Mouse (Mus musculus) lung, postnatal 0 days (tissue): Measurements from ENCODE around the gene Nr1h4. TPM values are rescaled to one million over a fixed set of nuclear protein-coding genes. Genes with fewer than 3 reads are reported as not detected.

Source experiments
- ATAC-seq: fragments of 200-750 bp; cut with Nextera tagmentation; 2 replicates; pipeline ENCODE4 v1.8.0; 2017; ENCODE audit warnings: moderate library complexity
- DNase-seq: peaks from one replicate; pipeline ENCODE4 v3.0.0-alpha.2; 2016; ENCODE audit warnings: low spot score
- H3K27ac ChIP-seq: fragments of 300-500 bp; sonication (generic); 2 replicates; pipeline ENCODE4 v1.5.1; 2014; ENCODE audit warnings: antibody characterized with exemption, mild to moderate bottlenecking, low read length, mixed read lengths
- H3K27me3 ChIP-seq: fragments of 300-500 bp; sonication (generic); replicated peaks from 2 replicates; pipeline ENCODE4 v1.6.1; 2014; ENCODE audit warnings: low read length, mixed read lengths; ENCODE audit not compliant: insufficient read depth
- H3K36me3 ChIP-seq: fragments of 300-500 bp; sonication (generic); 2 replicates; pipeline ENCODE4 v1.6.1; 2014; ENCODE audit warnings: low read length, mixed read lengths; ENCODE audit not compliant: insufficient read depth
- H3K4me1 ChIP-seq: fragments of 300-500 bp; sonication (generic); 2 replicates; pipeline ENCODE4 v1.6.1; 2014; ENCODE audit warnings: antibody characterized with exemption, low read depth, low read length, mixed read lengths; ENCODE audit not compliant: insufficient read depth
- H3K4me2 ChIP-seq: fragments of 300-500 bp; sonication (generic); replicated peaks from 2 replicates; pipeline ENCODE4 v1.6.1; 2014; ENCODE audit warnings: low read depth, mild to moderate bottlenecking, low read length, moderate library complexity, mixed read lengths
- H3K4me3 ChIP-seq: fragments of 300-500 bp; sonication (generic); 2 replicates; pipeline ENCODE4 v1.5.1; 2014; ENCODE audit warnings: low read depth, low read length
- H3K9ac ChIP-seq: fragments of 300-500 bp; sonication (generic); replicated peaks from 2 replicates; pipeline ENCODE4 v1.6.1; 2014; ENCODE audit warnings: low read depth, mild to moderate bottlenecking
- H3K9me3 ChIP-seq: fragments of 300-500 bp; sonication (generic); 2 replicates; pipeline ENCODE4 v1.6.1; 2016; ENCODE audit warnings: low read length, mixed read lengths
- CTCF ChIP-seq: IDR thresholded peaks from 2 replicates; pipeline ENCODE4 v1.5.1; 2016; ENCODE audit warnings: antibody characterized with exemption, mild to moderate bottlenecking
- EP300 ChIP-seq: IDR thresholded peaks from 2 replicates; pipeline ENCODE4 v1.6.1; 2016; ENCODE audit warnings: antibody characterized with exemption, mild to moderate bottlenecking, control low read depth
- WGBS: fragments of 180-500 bp; shearing (Covaris S2); extraction: QIAGEN DNeasy Blood & Tissue Kit; methylation state at CpG from one replicate; pipeline ENCODE4 v1.1.7; 2014; 5-methylcytosine and 5-hydroxymethylcytosine counted together
- polyA plus RNA-seq: library from polyadenylated mRNA; unstranded; fragments of >200 nt; fragmentation: Nextera tagmentation; extraction: Ambion mirVana; gene quantifications from 2 replicates; pipeline ENCODE4 v1.2.1, GENCODE M21; 2015

Gene Nr1h4
- polyA plus RNA-seq, 1 experiment from 2014 or later, result 0.07 TPM

GRCm38 (mm10) chr10:89423164-89423778 is 110.1 kb downstream of the Nr1h4 start:
- no peaks in the 10 kb centered on the region for H3K36me3 ChIP-seq
- H3K9me3 ChIP-seq, result no peaks in the 10 kb centered on the region
- DNase-seq (no peak), ATAC-seq (no peak)
- no peaks in the 10 kb centered on the region for H3K4me1 ChIP-seq
- WGBS, result 89% methylated on average over 9 of the region's 9 CpGs
- H3K27me3 ChIP-seq, result no peaks in the 10 kb centered on the region
- no peak overlapping the region for H3K9ac ChIP-seq
- no peak overlapping the region for H3K4me2 ChIP-seq
- H3K27ac ChIP-seq, result no peak overlapping the region
- TF ChIP-seq CTCF, result no peak
- no peak for TF ChIP-seq EP300
- no peak overlapping the region for H3K4me3 ChIP-seq

GRCm38 (mm10) chr10:89422504-89423158 is 110.8 kb downstream of the Nr1h4 start:
- TF ChIP-seq EP300 (no peak), CTCF (no peak)
- DNase-seq, result no peak
- no peak overlapping the region for H3K4me2 ChIP-seq
- no peaks in the 10 kb centered on the region for H3K27me3 ChIP-seq
- no peak overlapping the region for H3K4me3 ChIP-seq
- H3K4me1 ChIP-seq, result no peaks in the 10 kb centered on the region
- WGBS, result 87% methylated on average over 8 of the region's 8 CpGs
- H3K9me3 ChIP-seq, result no peaks in the 10 kb centered on the region
- no peaks in the 10 kb centered on the region for H3K36me3 ChIP-seq
- no peak for ATAC-seq
- no peak overlapping the region for H3K27ac ChIP-seq
- H3K9ac ChIP-seq, result no peak overlapping the region

- H3K36me3 ChIP-seq, result peaks cover 11% of the 10 kb centered on the region; the same call in 1 of the 2 replicates
- H3K27me3 ChIP-seq, result no peaks in the 10 kb centered on the region
- no peak overlapping the region for H3K27ac ChIP-seq
- H3K4me3 ChIP-seq, result no peak overlapping the region
- H3K9me3 ChIP-seq, result no peaks in the 10 kb centered on the region
- TF ChIP-seq EP300 (no peak), CTCF (no peak)
- ATAC-seq, result no peak
- H3K4me1 ChIP-seq, result no peaks in the 10 kb centered on the region
- 93% methylated on average over 2 of the region's 2 CpGs for WGBS
- no peak overlapping the region for H3K9ac ChIP-seq
- DNase-seq, result no peak
- H3K4me2 ChIP-seq, result no peak overlapping the region
Measured at GRCm38 (mm10) chr10:89417966-89418365, 115.4 kb downstream of the Nr1h4 start.

GRCm38 (mm10) chr10:89415478-89415877 is 117.9 kb downstream of the Nr1h4 start:
- Histone ChIP-seq H3K36me3 (peaks cover 12% of the 10 kb centered on the region; the same call in 1 of the 2 replicates), H3K9ac (no peak overlapping the region), H3K9me3 (no peaks in the 10 kb centered on the region), H3K4me2 (no peak overlapping the region), H3K27ac (no peak overlapping the region), H3K27me3 (no peaks in the 10 kb centered on the region), H3K4me1 (no peaks in the 10 kb centered on the region), H3K4me3 (no peak overlapping the region)
- ATAC-seq (no peak), DNase-seq (no peak)
- WGBS, result 81% methylated on average over 3 of the region's 3 CpGs
- TF ChIP-seq EP300, result no peak
- no peak for TF ChIP-seq CTCF

GRCm38 (mm10) chr10:89407551-89407950 is 125.8 kb downstream of the Nr1h4 start:
- ATAC-seq, result no peak
- H3K4me2 ChIP-seq, result no peak overlapping the region
- H3K36me3 ChIP-seq, result no peaks in the 10 kb centered on the region
- no peak overlapping the region for H3K27ac ChIP-seq
- no peak for DNase-seq
- WGBS, result 55% methylated on average over 1 of the region's 1 CpGs
- no peak for TF ChIP-seq EP300
- no peak for TF ChIP-seq CTCF
- H3K27me3 ChIP-seq, result no peaks in the 10 kb centered on the region
- H3K4me1 ChIP-seq, result no peaks in the 10 kb centered on the region
- H3K4me3 ChIP-seq, result no peak overlapping the region
- no peaks in the 10 kb centered on the region for H3K9me3 ChIP-seq
- no peak overlapping the region for H3K9ac ChIP-seq

- H3K9me3 ChIP-seq, result no peaks in the 10 kb centered on the region
- TF ChIP-seq EP300 (no peak), CTCF (no peak)
Measured at GRCm38 (mm10) chr10:89406733-89407484, 126.5 kb downstream of the Nr1h4 start.

More at GRCm38 (mm10) chr10:89406733-89407484, 126.5 kb downstream of the Nr1h4 start:
- ATAC-seq (no peak), DNase-seq (no peak)
- Histone ChIP-seq H3K9ac (no peak overlapping the region), H3K4me3 (no peak overlapping the region), H3K4me1 (no peaks in the 10 kb centered on the region), H3K36me3 (no peaks in the 10 kb centered on the region), H3K27ac (no peak overlapping the region), H3K27me3 (no peaks in the 10 kb centered on the region), H3K4me2 (no peak overlapping the region)
- WGBS, result 84% methylated on average over 5 of the region's 6 CpGs
